Mouse (Mus musculus) kidney, embryonic 16.5 days (tissue): Measurements from ENCODE around the gene Olfml2a. TPM values are rescaled to one million over a fixed set of nuclear protein-coding genes. Genes with fewer than 3 reads are reported as not detected.

ENCODE experiments used
- ATAC-seq: fragments of 200-750 bp; cut with Nextera tagmentation; 2 replicates; pipeline ENCODE4 v1.8.0; 2017; ENCODE audit warnings: moderate TSS enrichment; ENCODE audit not compliant: low FRiP score, low TSS enrichment
- H3K27ac ChIP-seq: fragments of 300-500 bp; sonication (generic); 2 replicates; pipeline ENCODE4 v1.5.1; 2014; ENCODE audit warnings: low read length
- H3K27me3 ChIP-seq: fragments of 300-500 bp; sonication (generic); 2 replicates; pipeline ENCODE4 v1.6.1; 2014; ENCODE audit warnings: low read length, control low read depth, mixed read lengths; ENCODE audit not compliant: insufficient read depth
- H3K36me3 ChIP-seq: fragments of 300-500 bp; sonication (generic); 2 replicates; pipeline ENCODE4 v1.6.1; 2014; ENCODE audit warnings: low read length, control low read depth, mixed read lengths; ENCODE audit not compliant: insufficient read depth
- H3K4me1 ChIP-seq: fragments of 300-500 bp; sonication (generic); 2 replicates; pipeline ENCODE4 v1.6.1; 2014; ENCODE audit warnings: low read length, control low read depth, mixed read lengths; ENCODE audit not compliant: insufficient read depth
- H3K4me2 ChIP-seq: fragments of 300-500 bp; sonication (generic); replicated peaks from 2 replicates; pipeline ENCODE4 v1.6.1; 2014; ENCODE audit warnings: low read depth, low read length
- H3K4me3 ChIP-seq: fragments of 300-500 bp; sonication (generic); 2 replicates; pipeline ENCODE4 v1.5.1; 2014; ENCODE audit warnings: mild to moderate bottlenecking, low read length
- H3K9ac ChIP-seq: fragments of 300-500 bp; sonication (generic); replicated peaks from 2 replicates; pipeline ENCODE4 v1.6.1; 2014; ENCODE audit warnings: low read length
- H3K9me3 ChIP-seq: fragments of 300-500 bp; sonication (generic); 2 replicates; pipeline ENCODE4 v1.6.1; 2016; ENCODE audit warnings: low read length, control low read depth
- whole genome bisulfite sequencing: fragments of 180-500 bp; shearing (Covaris S2); extraction: QIAGEN DNeasy Blood & Tissue Kit; methylation state at CpG from one replicate; pipeline ENCODE4 v1.1.7; 2014; 5-methylcytosine and 5-hydroxymethylcytosine counted together
- polyA plus RNA-seq: library from polyadenylated mRNA; unstranded; fragments of >200 nt; fragmentation: Nextera tagmentation; extraction: Ambion mirVana; gene quantifications from 2 replicates; pipeline ENCODE4 v1.2.1, GENCODE M21; 2015

Olfml2a gene
- polyA plus RNA-seq, 1 experiment from 2014 or later = 5.0 TPM

DNA sequence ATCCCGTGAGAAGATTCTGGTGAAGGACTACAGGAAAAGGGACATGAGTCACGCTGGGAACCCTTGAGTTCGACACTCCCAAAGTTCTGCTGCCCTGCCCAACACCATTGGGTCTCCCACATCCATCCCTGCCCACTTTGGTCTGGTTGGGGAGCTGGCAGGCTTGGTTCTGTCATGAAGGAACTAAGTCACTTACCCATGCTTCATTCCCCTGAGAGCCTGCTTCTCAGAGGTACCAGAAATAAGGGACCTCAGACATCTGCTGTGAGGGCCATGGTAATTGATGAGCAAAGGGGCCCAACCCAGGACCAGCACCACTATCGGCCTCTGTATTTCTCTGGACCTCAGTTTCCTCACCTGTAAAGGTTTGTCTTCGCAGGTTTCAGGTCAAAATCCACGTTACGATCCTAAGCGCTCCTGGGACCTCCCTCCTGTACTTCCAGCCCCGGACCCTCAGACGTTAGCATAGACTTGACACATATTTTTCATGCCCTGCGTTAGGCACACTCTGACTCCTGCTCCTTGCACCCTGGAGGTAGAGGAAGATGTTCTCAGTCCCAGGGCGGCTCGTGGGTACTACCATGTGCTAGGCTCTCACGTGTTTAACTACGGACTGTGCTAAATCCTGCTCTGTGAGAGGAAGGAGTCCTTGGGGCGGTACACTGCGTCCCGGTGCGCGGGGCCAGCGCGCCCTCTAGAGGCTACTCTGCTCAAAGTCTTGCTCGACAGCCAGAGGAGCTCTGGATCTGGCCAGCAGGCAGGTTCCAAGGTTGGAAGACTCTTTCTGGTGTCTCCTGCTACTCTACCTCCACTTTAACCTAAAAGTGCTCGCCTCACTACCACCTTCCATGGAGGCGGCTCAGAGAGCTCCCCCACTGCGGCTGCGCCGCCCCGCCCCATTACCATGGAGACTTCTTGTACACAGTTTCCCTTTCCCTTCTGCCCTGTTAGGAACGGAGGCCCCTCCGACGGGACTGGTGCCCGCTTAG lies 65.9 kb downstream of the Olfml2a start, which contains the start of gene Wdr38:
Wdr38 (plus strand) TSS at position 91 of the 989 bp plus-strand sequence.
- H3K27ac ChIP-seq = peak within 1 kb of the TSS; percentile 14
- no peaks in the 10 kb centered on the region for H3K27me3 ChIP-seq
- WGBS = 11% methylated on average over 33 of the region's 33 CpGs
- H3K4me1 ChIP-seq = peaks cover 5% of the 10 kb centered on the region; the same call in 1 of the 2 replicates
- peaks cover 31% of the 10 kb centered on the region for H3K36me3 ChIP-seq
- H3K9ac ChIP-seq = peak within 1 kb of the TSS; percentile 61
- no peaks in the 10 kb centered on the region for H3K9me3 ChIP-seq
- H3K4me3 ChIP-seq = peak within 1 kb of the TSS; percentile 43
- ATAC-seq = peak; percentile 96
- H3K4me2 ChIP-seq = peak within 1 kb of the TSS; percentile 53

DNA sequence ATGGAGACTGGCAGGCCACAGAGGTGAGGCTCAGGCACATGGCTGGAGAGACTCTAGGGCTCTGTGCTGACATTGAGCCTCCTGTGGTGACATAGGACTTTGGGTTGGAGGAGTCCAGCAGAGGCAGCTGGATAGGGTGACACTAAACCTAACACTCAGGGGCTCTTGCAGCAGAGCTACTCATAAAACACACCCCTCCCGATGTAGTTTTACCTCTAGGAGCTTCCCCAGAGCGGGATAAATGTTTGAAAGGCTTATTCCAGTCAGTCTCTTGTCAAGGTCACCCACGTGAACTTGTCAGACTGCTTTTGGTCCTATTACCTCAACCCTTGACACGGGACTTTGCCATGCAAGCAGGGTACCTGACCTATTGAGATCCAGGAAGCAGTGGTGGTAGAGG lies 67.6 kb downstream of the Olfml2a start:
- 42% methylated on average over 4 of the region's 4 CpGs for WGBS

DNA sequence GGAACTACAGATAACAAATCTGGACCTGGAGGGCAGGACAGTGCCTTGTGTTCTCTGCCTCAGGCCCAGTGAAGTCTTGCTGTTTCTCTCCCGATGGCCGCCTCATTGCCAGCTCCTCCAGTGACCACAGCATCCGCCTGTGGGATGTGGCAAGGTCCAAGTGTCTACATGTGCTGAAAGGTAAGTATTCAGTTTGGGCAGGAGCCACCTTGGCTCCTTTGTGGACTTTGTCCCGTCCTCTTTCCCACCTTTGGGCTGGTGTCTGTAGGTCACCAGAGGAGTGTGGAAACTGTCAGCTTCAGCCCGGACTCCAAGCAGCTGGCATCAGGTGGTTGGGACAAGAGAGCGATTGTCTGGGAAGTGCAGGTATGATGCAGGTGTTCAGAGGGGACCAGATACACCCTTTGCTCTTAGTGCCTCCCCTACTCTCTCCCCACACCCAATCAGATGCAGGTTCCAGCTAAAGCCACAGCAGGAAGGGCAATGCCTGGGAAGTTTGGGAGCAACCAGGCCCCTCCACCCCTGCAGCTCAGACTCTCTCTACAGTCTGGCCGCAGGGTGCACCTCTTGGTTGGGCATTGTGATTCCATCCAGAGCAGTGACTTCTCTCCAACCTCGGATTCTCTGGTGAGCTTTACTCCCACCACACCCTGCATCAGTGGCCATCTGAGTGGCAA lies 68.3 kb downstream of the Olfml2a start:
- WGBS = 71% methylated on average over 8 of the region's 8 CpGs
- Histone ChIP-seq H3K27ac (no peak overlapping the region), H3K4me2 (no peak overlapping the region)

More for the DNA sequence above, 67.6 kb downstream of the Olfml2a start:
- H3K27me3 ChIP-seq = no peaks in the 10 kb centered on the region
- no peak for ATAC-seq
- H3K4me3 ChIP-seq = no peak overlapping the region
- H3K4me2 ChIP-seq = no peak overlapping the region
- H3K27ac ChIP-seq = no peak overlapping the region
- no peak overlapping the region for H3K9ac ChIP-seq
- no peaks in the 10 kb centered on the region for H3K9me3 ChIP-seq
- H3K4me1 ChIP-seq = peaks cover 21% of the 10 kb centered on the region
- peaks cover 41% of the 10 kb centered on the region for H3K36me3 ChIP-seq

DNA sequence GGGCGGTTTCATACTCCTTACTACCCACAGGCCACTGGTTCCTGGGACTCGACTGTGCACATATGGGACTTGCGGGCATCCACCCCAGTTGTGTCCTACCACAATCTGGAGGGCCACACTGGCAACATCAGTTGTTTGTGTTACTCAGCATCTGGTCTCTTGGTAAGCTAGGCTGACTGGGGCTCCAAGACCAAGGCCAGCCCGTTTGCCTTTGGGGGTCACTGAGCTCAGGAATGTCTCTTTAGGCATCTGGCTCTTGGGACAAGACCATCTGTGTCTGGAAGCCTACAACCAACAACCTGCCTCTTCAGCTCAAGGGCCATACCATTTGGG lies 68.8 kb downstream of the Olfml2a start:
- Histone ChIP-seq H3K4me2 (no peak overlapping the region), H3K27ac (no peak overlapping the region), H3K4me3 (no peak overlapping the region), H3K27me3 (no peaks in the 10 kb centered on the region), H3K9me3 (no peaks in the 10 kb centered on the region), H3K9ac (no peak overlapping the region), H3K4me1 (peaks cover 21% of the 10 kb centered on the region), H3K36me3 (peaks cover 41% of the 10 kb centered on the region)
- WGBS = 86% methylated on average over 4 of the region's 4 CpGs
- ATAC-seq = no peak

More for the DNA sequence above, 68.3 kb downstream of the Olfml2a start:
- H3K9me3 ChIP-seq = no peaks in the 10 kb centered on the region
- no peak overlapping the region for H3K4me3 ChIP-seq
- peaks cover 41% of the 10 kb centered on the region for H3K36me3 ChIP-seq
- peaks cover 21% of the 10 kb centered on the region for H3K4me1 ChIP-seq
- no peak overlapping the region for H3K9ac ChIP-seq
- no peak for ATAC-seq
- H3K27me3 ChIP-seq = no peaks in the 10 kb centered on the region

DNA sequence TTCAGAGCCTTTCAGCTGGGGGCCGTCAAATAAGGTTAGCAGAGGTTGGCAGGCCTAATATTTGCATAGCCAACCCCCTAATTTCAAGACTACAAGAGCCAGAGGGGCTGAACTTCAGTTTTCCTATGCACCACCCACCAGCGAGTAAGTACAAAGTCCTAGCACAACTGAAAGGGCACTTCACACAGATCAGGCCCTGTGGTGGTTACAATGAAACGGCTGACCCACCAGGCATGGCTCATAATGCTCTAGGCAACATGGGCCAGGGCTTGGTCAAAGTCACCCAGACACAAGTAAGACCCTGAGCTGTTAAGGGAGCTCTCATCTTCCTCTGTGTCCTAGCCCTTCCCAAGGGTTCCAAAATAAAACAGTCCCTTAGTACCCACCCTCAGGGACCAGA lies 70.1 kb downstream of the Olfml2a start:
- Histone ChIP-seq H3K4me3 (no peak overlapping the region), H3K27me3 (no peaks in the 10 kb centered on the region), H3K4me2 (no peak overlapping the region), H3K36me3 (peaks cover 41% of the 10 kb centered on the region), H3K9ac (no peak overlapping the region), H3K27ac (no peak overlapping the region), H3K9me3 (no peaks in the 10 kb centered on the region), H3K4me1 (peaks cover 29% of the 10 kb centered on the region)
- ATAC-seq = no peak
- WGBS = 76% methylated on average over 3 of the region's 3 CpGs

DNA sequence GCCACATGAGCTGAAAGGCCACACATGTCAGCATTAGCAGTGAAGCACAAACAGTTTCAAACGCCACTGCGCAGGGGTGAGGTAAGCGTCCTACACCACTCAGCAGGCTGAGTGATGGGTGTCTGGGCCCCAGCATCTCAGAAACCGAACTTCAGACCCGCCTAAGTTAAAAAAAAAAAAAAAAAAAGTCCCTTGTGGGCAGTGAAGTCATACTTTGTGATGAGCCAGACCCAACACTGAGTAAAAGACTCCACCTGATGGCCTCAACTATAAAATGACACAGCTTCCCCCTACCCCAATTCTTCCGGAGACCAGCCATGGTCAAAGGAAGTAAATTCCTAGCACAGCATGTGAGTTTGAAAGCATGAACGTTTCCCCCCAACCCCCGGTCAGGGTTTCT lies 71.3 kb downstream of the Olfml2a start:
- no peak overlapping the region for H3K27ac ChIP-seq
- 48% methylated on average over 8 of the region's 8 CpGs for WGBS
- H3K9ac ChIP-seq = peak overlapping the region; percentile 93
- H3K4me3 ChIP-seq = peak overlapping the region; percentile 90
- H3K36me3 ChIP-seq = peaks cover 41% of the 10 kb centered on the region
- H3K4me2 ChIP-seq = peak overlapping the region; percentile 96
- H3K27me3 ChIP-seq = no peaks in the 10 kb centered on the region
- peaks cover 34% of the 10 kb centered on the region for H3K4me1 ChIP-seq
- no peak for ATAC-seq
- H3K9me3 ChIP-seq = no peaks in the 10 kb centered on the region

DNA sequence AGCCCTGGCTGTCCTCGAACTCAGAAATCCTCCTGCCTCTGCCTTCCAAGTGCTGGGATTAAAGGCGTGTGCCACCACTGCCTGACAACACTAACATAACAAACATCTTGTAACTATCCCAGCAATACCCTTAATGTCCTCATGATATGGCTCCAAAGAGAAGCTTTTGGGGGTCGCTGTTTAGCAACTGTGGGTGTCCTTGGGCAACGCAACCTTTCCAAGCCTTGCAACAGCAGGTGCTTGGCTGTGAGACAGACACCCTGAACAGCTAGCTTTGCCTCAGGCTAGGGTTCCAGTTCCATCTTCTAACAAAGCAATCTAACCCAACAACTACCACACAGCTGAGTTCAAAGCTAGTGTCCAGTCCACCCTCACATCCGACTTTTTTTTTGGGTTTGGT lies 71.7 kb downstream of the Olfml2a start:
- Histone ChIP-seq H3K4me3 (peak overlapping the region; percentile 90), H3K9ac (peak overlapping the region; percentile 93), H3K27ac (no peak overlapping the region), H3K9me3 (no peaks in the 10 kb centered on the region), H3K4me2 (peak overlapping the region; percentile 96), H3K27me3 (no peaks in the 10 kb centered on the region), H3K36me3 (peaks cover 41% of the 10 kb centered on the region), H3K4me1 (peaks cover 34% of the 10 kb centered on the region)
- no peak for ATAC-seq
- 68% methylated on average over 5 of the region's 5 CpGs for WGBS

DNA sequence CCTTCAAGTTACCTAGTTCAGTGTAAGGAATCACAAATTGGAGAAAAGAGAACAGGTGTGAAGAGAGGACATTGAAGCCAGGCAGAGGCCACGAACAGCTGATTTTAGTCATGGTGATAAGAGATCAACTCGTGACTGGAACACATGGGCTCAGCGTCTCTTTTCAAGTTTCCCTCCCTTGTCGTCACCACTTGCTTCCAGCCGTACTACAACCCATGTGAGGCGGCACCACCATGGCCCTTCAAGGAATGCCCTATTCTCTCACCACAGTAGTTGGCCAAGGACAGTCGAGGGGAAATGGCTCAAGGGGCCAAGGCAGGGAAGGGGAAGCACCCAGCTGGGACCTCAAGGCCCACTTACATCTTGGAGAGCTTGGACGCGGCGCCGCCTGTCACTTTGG lies 72.6 kb downstream of the Olfml2a start:
- peak overlapping the region; percentile 93 for H3K9ac ChIP-seq
- peak overlapping the region; percentile 96 for H3K4me2 ChIP-seq
- H3K27ac ChIP-seq = peak overlapping the region; percentile 90
- no peaks in the 10 kb centered on the region for H3K27me3 ChIP-seq
- H3K4me3 ChIP-seq = peak overlapping the region; percentile 90
- H3K36me3 ChIP-seq = peaks cover 41% of the 10 kb centered on the region
- WGBS = 0% methylated on average over 11 of the region's 11 CpGs
- no peaks in the 10 kb centered on the region for H3K9me3 ChIP-seq
- peaks cover 40% of the 10 kb centered on the region for H3K4me1 ChIP-seq
- ATAC-seq = peak; percentile 4; the same call in 1 of the 2 replicates

DNA sequence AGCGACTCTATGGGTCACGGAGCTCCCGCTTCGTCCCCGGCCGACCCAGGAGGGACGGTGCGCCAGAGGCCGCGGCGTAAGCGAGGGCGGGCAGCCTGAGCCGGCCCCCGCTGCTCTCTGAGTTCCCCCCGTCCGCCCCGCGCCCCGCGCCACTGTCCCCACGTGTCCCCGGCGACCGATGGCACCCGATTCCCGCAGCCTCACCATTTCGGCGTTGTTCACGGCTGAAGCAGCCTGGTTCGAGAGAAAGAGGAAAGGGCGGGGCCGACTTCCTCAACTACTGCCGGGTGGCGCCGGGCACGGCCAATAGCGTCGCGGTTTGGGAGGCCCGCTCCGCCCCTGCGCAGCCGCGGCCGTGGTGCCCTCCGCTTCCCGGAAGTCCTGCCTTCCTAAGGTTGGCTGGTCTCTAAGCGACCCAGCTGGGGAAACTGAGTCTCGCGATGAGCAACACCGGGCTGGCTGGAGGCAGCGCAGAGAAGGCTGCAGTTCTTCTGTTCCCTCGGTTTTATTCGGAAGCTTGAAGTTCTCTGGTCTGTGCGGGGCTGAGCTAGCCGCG lies 73.2 kb downstream of the Olfml2a start, which contains the start of gene Arpc5l:
Arpc5l (plus strand) TSS at position 469 of the 556 bp plus-strand sequence.
- Histone ChIP-seq H3K4me2 (peak within 1 kb of the TSS; percentile 96), H3K9ac (peak within 1 kb of the TSS; percentile 93), H3K4me3 (peak within 1 kb of the TSS; percentile 90), H3K9me3 (no peaks in the 10 kb centered on the region), H3K4me1 (peaks cover 45% of the 10 kb centered on the region), H3K27ac (peak within 1 kb of the TSS; percentile 90), H3K36me3 (peaks cover 36% of the 10 kb centered on the region), H3K27me3 (no peaks in the 10 kb centered on the region)
- WGBS = under 1% methylated on average over 58 of the region's 58 CpGs
- ATAC-seq = peak; percentile 86
